Mouse (Mus musculus): ENCODE results near the gene Cux2.

DNA sequence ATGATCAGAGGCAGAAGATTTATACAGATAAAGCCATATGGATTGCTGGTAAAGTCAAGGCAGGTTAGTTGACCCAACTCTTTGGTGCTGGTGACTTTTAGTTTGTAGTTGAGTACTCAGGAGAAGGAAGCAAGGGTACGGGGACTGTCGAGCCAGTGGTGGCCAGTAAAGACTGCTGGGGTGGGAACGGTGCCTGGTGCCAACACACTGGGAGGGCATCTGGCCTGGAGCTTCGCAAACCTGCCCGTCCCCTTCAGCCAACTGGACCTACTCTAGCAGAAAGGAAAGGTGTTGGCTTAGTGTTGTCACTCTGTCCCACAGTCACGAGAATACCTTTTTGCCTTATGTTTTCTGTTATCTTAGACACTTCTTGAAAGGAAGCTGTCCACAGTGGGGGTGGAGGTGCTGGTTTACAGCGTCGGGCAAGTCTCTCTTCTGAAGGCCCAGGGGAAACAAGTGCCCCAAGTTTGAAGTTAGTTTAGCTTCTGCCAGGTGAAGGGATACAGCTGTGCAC lies 234.0 kb downstream of the Cux2 start:
- no peak for TF ChIP-seq GATA1 (IDR thresholded peaks at IDR 0.05; ENCODE audit: borderline replicate concordance, low read length)
- TF ChIP-seq FLI1 (IDR thresholded peaks at IDR 0.05; ENCODE audit: low read length) = no peak
